Mouse (Mus musculus): ENCODE measurements at regions not wholly inside any gene's neighbourhood (a gene's known extent, or its start where the extent isn't known, plus 50 kb on each side); places are given as distances from the start of the nearest gene placed in this dataset.

GRCm38 (mm10) chr1:137083500-137083899 lies 123.3 kb upstream of the Nr5a2 start:
- ATAC-seq (ENCODE audit: low FRiP score) (no peak), DNase-seq (ENCODE audit: low spot score) (no peak)
- Histone ChIP-seq H3K4me2 (ENCODE audit: low read depth, low read length, poor library complexity, severe bottlenecking) (no peak overlapping the region), H3K9me3 (ENCODE audit: low read length) (no peaks in the 10 kb centered on the region), H3K27ac (ENCODE audit: low read depth, low read length) (no peak overlapping the region), H3K9ac (replicated peaks; ENCODE audit: low read length, poor library complexity, severe bottlenecking) (no peak overlapping the region), H3K4me3 (ENCODE audit: low read depth, low read length) (no peak overlapping the region), H3K27me3 (ENCODE audit: insufficient read depth, low read length) (no peaks in the 10 kb centered on the region), H3K4me1 (ENCODE audit: insufficient read depth, low read length) (no peaks in the 10 kb centered on the region), H3K36me3 (ENCODE audit: insufficient read depth, low read length) (no peaks in the 10 kb centered on the region)
- WGBS, result 77% methylated on average over 1 of the region's 1 CpGs
- TF ChIP-seq CTCF (IDR thresholded peaks at IDR 0.05), result no peak

GRCm38 (mm10) chr1:137079401-137080003 lies 119.3 kb upstream of the Nr5a2 start:
- WGBS, result 90% methylated on average over 11 of the region's 11 CpGs
- Histone ChIP-seq H3K4me1 (ENCODE audit: insufficient read depth, low read length) (no peaks in the 10 kb centered on the region), H3K4me2 (ENCODE audit: low read depth, low read length, poor library complexity, severe bottlenecking) (no peak overlapping the region), H3K9me3 (ENCODE audit: low read length) (no peaks in the 10 kb centered on the region), H3K4me3 (ENCODE audit: low read depth, low read length) (no peak overlapping the region), H3K27ac (ENCODE audit: low read depth, low read length) (no peak overlapping the region), H3K36me3 (ENCODE audit: insufficient read depth, low read length) (no peaks in the 10 kb centered on the region), H3K27me3 (ENCODE audit: insufficient read depth, low read length) (no peaks in the 10 kb centered on the region), H3K9ac (replicated peaks; ENCODE audit: low read length, poor library complexity, severe bottlenecking) (no peak overlapping the region)
- no peak for TF ChIP-seq CTCF (IDR thresholded peaks at IDR 0.05)
- DNase-seq (ENCODE audit: low spot score) (no peak), ATAC-seq (ENCODE audit: low FRiP score) (no peak)

GRCm38 (mm10) chr1:137074787-137075186 lies 114.5 kb upstream of the Nr5a2 start:
- 24% methylated on average over 9 of the region's 9 CpGs for WGBS

GRCm38 (mm10) chr1:137073857-137074572 lies 113.8 kb upstream of the Nr5a2 start:
- Histone ChIP-seq H3K9me3 (ENCODE audit: low read length) (no peaks in the 10 kb centered on the region), H3K36me3 (ENCODE audit: insufficient read depth, low read length) (no peaks in the 10 kb centered on the region), H3K27ac (ENCODE audit: low read depth, low read length) (no peak overlapping the region), H3K9ac (replicated peaks; ENCODE audit: low read length, poor library complexity, severe bottlenecking) (no peak overlapping the region), H3K4me2 (ENCODE audit: low read depth, low read length, poor library complexity, severe bottlenecking) (no peak overlapping the region), H3K27me3 (ENCODE audit: insufficient read depth, low read length) (no peaks in the 10 kb centered on the region), H3K4me3 (ENCODE audit: low read depth, low read length) (no peak overlapping the region), H3K4me1 (ENCODE audit: insufficient read depth, low read length) (no peaks in the 10 kb centered on the region)
- DNase-seq (ENCODE audit: low spot score), result no peak
- ATAC-seq (ENCODE audit: low FRiP score), result no peak
- TF ChIP-seq CTCF (IDR thresholded peaks at IDR 0.05), result no peak
- WGBS, result 69% methylated on average over 8 of the region's 8 CpGs

More at GRCm38 (mm10) chr1:137074787-137075186, 114.5 kb upstream of the Nr5a2 start:
- no peak for TF ChIP-seq CTCF (IDR thresholded peaks at IDR 0.05)
- no peaks in the 10 kb centered on the region for H3K27me3 ChIP-seq (ENCODE audit: insufficient read depth, low read length)
- peak; percentile 75; the same call in 1 of the 2 replicates for ATAC-seq (ENCODE audit: low FRiP score)
- H3K9ac ChIP-seq (replicated peaks; ENCODE audit: low read length, poor library complexity, severe bottlenecking), result no peak overlapping the region
- peak; percentile 77 for DNase-seq (ENCODE audit: low spot score)
- H3K4me3 ChIP-seq (ENCODE audit: low read depth, low read length), result no peak overlapping the region
- no peaks in the 10 kb centered on the region for H3K4me1 ChIP-seq (ENCODE audit: insufficient read depth, low read length)
- no peaks in the 10 kb centered on the region for H3K36me3 ChIP-seq (ENCODE audit: insufficient read depth, low read length)
- no peak overlapping the region for H3K27ac ChIP-seq (ENCODE audit: low read depth, low read length)
- H3K4me2 ChIP-seq (ENCODE audit: low read depth, low read length, poor library complexity, severe bottlenecking), result no peak overlapping the region; the same call in 1 of the 2 replicates
- H3K9me3 ChIP-seq (ENCODE audit: low read length), result no peaks in the 10 kb centered on the region

- Histone ChIP-seq H3K27ac (ENCODE audit: low read depth, low read length) (no peak overlapping the region), H3K4me1 (ENCODE audit: insufficient read depth, low read length) (no peaks in the 10 kb centered on the region), H3K36me3 (ENCODE audit: insufficient read depth, low read length) (no peaks in the 10 kb centered on the region), H3K4me2 (ENCODE audit: low read depth, low read length, poor library complexity, severe bottlenecking) (no peak overlapping the region), H3K9ac (replicated peaks; ENCODE audit: low read length, poor library complexity, severe bottlenecking) (no peak overlapping the region), H3K4me3 (ENCODE audit: low read depth, low read length) (no peak overlapping the region), H3K27me3 (ENCODE audit: insufficient read depth, low read length) (no peaks in the 10 kb centered on the region), H3K9me3 (ENCODE audit: low read length) (no peaks in the 10 kb centered on the region)
- no peak for TF ChIP-seq CTCF (IDR thresholded peaks at IDR 0.05)
- WGBS, result 93% methylated on average over 4 of the region's 4 CpGs
- DNase-seq (ENCODE audit: low spot score), result no peak
- no peak for ATAC-seq (ENCODE audit: low FRiP score)
These were observed 100.7 kb upstream of the Nr5a2 start for GRCm38 (mm10) chr1:137060914-137061313.

GRCm38 (mm10) chr1:137053134-137053533 lies 92.9 kb upstream of the Nr5a2 start:
- Histone ChIP-seq H3K27me3 (ENCODE audit: insufficient read depth, low read length) (no peaks in the 10 kb centered on the region), H3K9ac (replicated peaks; ENCODE audit: low read length, poor library complexity, severe bottlenecking) (no peak overlapping the region), H3K4me2 (ENCODE audit: low read depth, low read length, poor library complexity, severe bottlenecking) (no peak overlapping the region), H3K4me1 (ENCODE audit: insufficient read depth, low read length) (no peaks in the 10 kb centered on the region), H3K4me3 (ENCODE audit: low read depth, low read length) (no peak overlapping the region), H3K27ac (ENCODE audit: low read depth, low read length) (no peak overlapping the region), H3K9me3 (ENCODE audit: low read length) (no peaks in the 10 kb centered on the region), H3K36me3 (ENCODE audit: insufficient read depth, low read length) (no peaks in the 10 kb centered on the region)
- TF ChIP-seq CTCF (IDR thresholded peaks at IDR 0.05), result no peak
- no peak for DNase-seq (ENCODE audit: low spot score)
- ATAC-seq (ENCODE audit: low FRiP score), result no peak
